Comparison of ENCODE assay signal across 12 mouse cellular contexts in the genomic region with DNA sequence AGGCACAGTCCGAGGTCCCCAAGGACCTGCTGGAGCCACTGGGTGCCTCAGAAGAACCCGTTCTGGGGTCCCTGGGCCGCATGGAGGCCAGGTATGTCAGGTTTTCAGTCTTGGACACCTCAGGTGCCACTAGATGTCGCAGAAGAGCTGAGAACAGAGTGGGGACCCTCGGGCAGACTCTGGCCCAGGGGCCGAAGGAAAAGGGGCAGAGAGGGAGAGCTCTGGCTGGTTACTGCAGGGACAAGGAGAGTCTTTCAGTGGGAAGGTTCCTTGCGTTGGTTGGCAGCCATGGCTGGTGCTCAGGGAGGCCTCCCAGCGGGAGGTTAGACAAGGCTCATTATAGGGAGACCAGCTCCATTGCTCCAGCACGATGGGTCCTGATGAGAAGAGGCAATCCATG.
DNase-seq lines count a peak whose midpoint lies in the region; ATAC-seq and TF ChIP-seq lines count a peak whose summit lies in the region.
"Had no signal": no experiment of that assay in that cellular context is flagged by ENCODE, and none has a peak within 500 bp of the region (broad histone marks: within the 10 kb centered on the region; RNA-seq: fewer than 3 reads in every experiment).

No protein-coding gene starts in this region.

- TF ChIP-seq POLR2A in kidney, adult 2 months (IDR thresholded peaks at IDR 0.05; ENCODE audit: low read depth, low read length): no peak
- TF ChIP-seq POLR2A in lung, adult 2 months (IDR thresholded peaks at IDR 0.05; ENCODE audit: borderline replicate concordance, extremely low read depth, low read depth, low read length): no peak

- H3K9ac ChIP-seq in liver, postnatal 0 days (replicated peaks): no peak overlapping the region
- no peak overlapping the region for H3K9ac ChIP-seq in forebrain, postnatal 0 days

- H3K4me3 ChIP-seq in kidney, adult 2 months (ENCODE audit: insufficient read depth, low read depth, low read length): no peak overlapping the region
- no peak overlapping the region for H3K4me3 ChIP-seq in liver, postnatal 0 days (ENCODE audit: low read depth, low read length)
- no peak overlapping the region for H3K4me3 ChIP-seq in forebrain, postnatal 0 days (ENCODE audit: low read depth, low read length)
- H3K4me3 ChIP-seq in lung, adult 2 months (replicated peaks; ENCODE audit: extremely low read depth, low read depth, low read length): no peak overlapping the region

- H3K27me3 ChIP-seq in kidney, adult 2 months (replicated peaks; ENCODE audit: control insufficient read depth, insufficient read depth, low read length): no peaks in the 10 kb centered on the region
- H3K27me3 ChIP-seq in liver, postnatal 0 days (ENCODE audit: insufficient read depth, low read length): no peaks in the 10 kb centered on the region
- no peaks in the 10 kb centered on the region for H3K27me3 ChIP-seq in forebrain, postnatal 0 days (ENCODE audit: insufficient read depth, low read length)

- no peak for ATAC-seq in liver, postnatal 0 days
- ATAC-seq in forebrain, postnatal 0 days: no peak
- ATAC-seq: forebrain, embryonic 16.5 days; midbrain, embryonic 16.5 days had no signal

- H3K27ac ChIP-seq in kidney, adult 2 months (ENCODE audit: insufficient read depth, low read depth, low read length): no peak overlapping the region
- H3K27ac ChIP-seq in liver, postnatal 0 days (ENCODE audit: low read depth): no peak overlapping the region
- no peak overlapping the region for H3K27ac ChIP-seq in forebrain, postnatal 0 days (ENCODE audit: low read depth, low read length)

- H3K4me1 ChIP-seq in kidney, adult 2 months (ENCODE audit: control insufficient read depth, insufficient read depth, low read length): no peaks in the 10 kb centered on the region
- H3K4me1 ChIP-seq in liver, postnatal 0 days (ENCODE audit: insufficient read depth): no peaks in the 10 kb centered on the region
- no peaks in the 10 kb centered on the region for H3K4me1 ChIP-seq in forebrain, postnatal 0 days (ENCODE audit: insufficient read depth)
- no peaks in the 10 kb centered on the region for H3K4me1 ChIP-seq in lung, adult 2 months (ENCODE audit: control insufficient read depth, insufficient read depth, low read length)

- no peak for TF ChIP-seq EP300 in liver, postnatal 0 days (IDR thresholded peaks at IDR 0.05; ENCODE audit: low read depth)

- WGBS in kidney, adult 2 months: 34% methylated on average over 9 of the region's 9 CpGs
- WGBS in liver, postnatal 0 days (ENCODE audit: insufficient replicate concordance): 46% methylated on average over 9 of the region's 9 CpGs
- 37% methylated on average over 9 of the region's 9 CpGs for WGBS in forebrain, postnatal 0 days
- 42% methylated on average over 9 of the region's 9 CpGs for WGBS in lung, adult 2 months

- TF ChIP-seq CTCF in kidney, adult 2 months (conservative IDR thresholded peaks at IDR 0.05; ENCODE audit: insufficient read depth, insufficient read length, low read depth, low read length): 0 out of 2 replicates have a peak, but pooled peaks have one; percentile 16
- TF ChIP-seq CTCF in liver, postnatal 0 days (IDR thresholded peaks at IDR 0.05; ENCODE audit: low read depth): peak; percentile 29; the same call in 1 of the 2 replicates
- TF ChIP-seq CTCF in forebrain, postnatal 0 days (IDR thresholded peaks at IDR 0.05; ENCODE audit: low read depth): no peak
- TF ChIP-seq CTCF in lung, adult 2 months (IDR thresholded peaks at IDR 0.05; ENCODE audit: insufficient read depth, low read length): no peak

- no peaks in the 10 kb centered on the region for H3K36me3 ChIP-seq in kidney, adult 2 months (ENCODE audit: control insufficient read depth, insufficient read depth, low read length)
- no peaks in the 10 kb centered on the region for H3K36me3 ChIP-seq in liver, postnatal 0 days (replicated peaks; ENCODE audit: insufficient read depth, low read length)
- no peaks in the 10 kb centered on the region for H3K36me3 ChIP-seq in forebrain, postnatal 0 days (ENCODE audit: insufficient read depth)

- no peaks in the 10 kb centered on the region for H3K9me3 ChIP-seq in liver, postnatal 0 days (ENCODE audit: low read length)
- H3K9me3 ChIP-seq in forebrain, postnatal 0 days (ENCODE audit: low read length): no peaks in the 10 kb centered on the region

- peak; percentile 2 for DNase-seq in kidney, adult 2 months
- DNase-seq in kidney, adult 8-10 months: no peak
- peak; percentile 26 for DNase-seq in retina, embryonic 14.5 days (ENCODE audit: low spot score)
- DNase-seq in retina, postnatal 1 day: no peak
- peak; percentile 19 for DNase-seq in embryo, embryonic 10.5 days (ENCODE audit: low spot score)
- no peak for DNase-seq in liver, postnatal 0 days
- DNase-seq in forebrain, postnatal 0 days: no peak
- no peak for DNase-seq in lung, adult 2 months
- DNase-seq: cerebellum, adult 8-10 months; lung, adult 18-20 months had no signal

- no peak overlapping the region for H3K4me2 ChIP-seq in liver, postnatal 0 days (ENCODE audit: low read depth, low read length)
- H3K4me2 ChIP-seq in forebrain, postnatal 0 days (ENCODE audit: low read depth): no peak overlapping the region

Comparison
In these comparisons a context has a peak if more than half of its experiments do, and no peak if none do; other contexts are left out.
1. DNase-seq: peak in kidney, adult 2 months (single experiment), retina, embryonic 14.5 days (single experiment) and embryo, embryonic 10.5 days (single experiment); none in kidney, adult 8-10 months (0 of 2), retina, postnatal 1 day (single experiment), liver, postnatal 0 days (single experiment), forebrain, postnatal 0 days (single experiment) and lung, adult 2 months (single experiment).
2. CTCF ChIP-seq: peak in kidney, adult 2 months (single experiment) and liver, postnatal 0 days (single experiment); none in forebrain, postnatal 0 days (single experiment) and lung, adult 2 months (single experiment).